Mouse (Mus musculus): ENCODE measurements at regions not wholly inside any gene's neighbourhood (a gene's known extent, or its start where the extent isn't known, plus 50 kb on each side); places are given as distances from the start of the nearest gene placed in this dataset.

GRCm38 (mm10) chr13:10942031-10942655, 581.5 kb upstream of the Chrm3 start:
- TF ChIP-seq CTCF (IDR thresholded peaks at IDR 0.05; ENCODE audit: borderline replicate concordance, insufficient read depth, low read depth, low read length) (no peak), POLR2A (IDR thresholded peaks at IDR 0.05; ENCODE audit: borderline replicate concordance, insufficient read depth, low read length) (no peak)
